Mouse (Mus musculus): ENCODE data around the gene Irf2bpl. TPM values are rescaled to one million over a fixed set of nuclear protein-coding genes. Genes with fewer than 3 reads are reported as not detected.

The Irf2bpl gene
- total and polyA plus RNA-seq, 3 experiments: 7.0 to 19.6 (median 12.1) TPM

DNA sequence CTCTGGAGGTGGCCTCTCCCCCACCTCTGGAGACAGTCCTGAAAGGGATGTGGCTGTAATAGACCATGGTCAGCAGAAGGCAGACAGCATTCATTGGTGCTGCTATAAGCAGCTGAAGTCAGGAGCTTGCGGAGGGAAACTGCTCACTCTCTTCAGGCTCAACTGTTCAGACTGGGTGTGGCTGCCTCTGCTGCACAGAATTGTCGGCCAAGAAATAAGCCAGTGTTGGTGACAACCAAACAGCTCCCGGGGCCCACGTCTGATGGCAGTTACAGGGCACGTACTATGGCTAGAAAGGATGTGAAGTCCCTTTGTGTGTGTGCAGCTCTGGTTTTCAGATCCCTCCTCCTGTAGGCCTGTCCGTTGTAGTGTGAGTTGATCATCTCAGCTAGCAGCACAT lies 30.2 kb upstream of the Irf2bpl start:
- no peaks in the 10 kb centered on the region for H3K79me2 ChIP-seq (replicated peaks; ENCODE audit: control insufficient read depth, extremely low read depth, insufficient read depth, poor library complexity, severe bottlenecking)
- peaks cover 3 to 17% of the 10 kb centered on the region in 2 experiments for H3K4me1 ChIP-seq (ENCODE audit: control insufficient read depth in 1 of 2, insufficient read depth in 2 of 2)
- no peaks in the 10 kb centered on the region for H3K36me3 ChIP-seq (replicated peaks in 1 of 2; ENCODE audit: control insufficient read depth in 1 of 2, insufficient read depth in 1 of 2, low read length in 1 of 2)
- in situ Hi-C loops (cut with MboI; ENCODE audit: low pct_ligation_motif_present, low pct_unique_long_range_greater_than_20kb, low sequenced_read_pairs): no loop called here
- TF ChIP-seq POLR2A (IDR thresholded peaks at IDR 0.05; ENCODE audit: low read depth, low read length) (no peak), KAT2A (IDR thresholded peaks at IDR 0.05; ENCODE audit: insufficient replicate concordance, low read length) (no peak), NRF1 (IDR thresholded peaks at IDR 0.05; ENCODE audit: low read depth, low read length) (no peak), PAX5 (IDR thresholded peaks at IDR 0.05; ENCODE audit: low read length) (no peak), ZKSCAN1 (IDR thresholded peaks at IDR 0.05; ENCODE audit: borderline replicate concordance, low read depth, low read length) (no peak), E2F4 (IDR thresholded peaks at IDR 0.05; ENCODE audit: insufficient replicate concordance, low read depth, low read length) (no peak), SMC3 (IDR thresholded peaks at IDR 0.05; ENCODE audit: low read depth, low read length) (no peak)
- no peaks in the 10 kb centered on the region for H3K27me3 ChIP-seq (replicated peaks)
- dilution Hi-C loops (cut with MboI; ENCODE audit: extremely low pct_ligation_motif_present, extremely low pct_unique_long_range_greater_than_20kb, low sequenced_read_pairs): no loop called here
- H3K4me3 ChIP-seq (replicated peaks in 1 of 3; ENCODE audit: low read depth in 2 of 3, low read length in 2 of 3, poor library complexity in 1 of 3): no peak overlapping the region
- DNase-seq (ENCODE audit: extremely low read depth): no peak
- H3K9me3 ChIP-seq (replicated peaks; ENCODE audit: low read length): no peaks in the 10 kb centered on the region
- no peak overlapping the region for H3K9ac ChIP-seq (ENCODE audit: insufficient read depth, low read depth)
- no peak overlapping the region for H3K4me2 ChIP-seq (ENCODE audit: insufficient read depth, low read depth, poor library complexity, severe bottlenecking)
- H3K27ac ChIP-seq (ENCODE audit: insufficient read depth, low read depth): no peak overlapping the region

DNA sequence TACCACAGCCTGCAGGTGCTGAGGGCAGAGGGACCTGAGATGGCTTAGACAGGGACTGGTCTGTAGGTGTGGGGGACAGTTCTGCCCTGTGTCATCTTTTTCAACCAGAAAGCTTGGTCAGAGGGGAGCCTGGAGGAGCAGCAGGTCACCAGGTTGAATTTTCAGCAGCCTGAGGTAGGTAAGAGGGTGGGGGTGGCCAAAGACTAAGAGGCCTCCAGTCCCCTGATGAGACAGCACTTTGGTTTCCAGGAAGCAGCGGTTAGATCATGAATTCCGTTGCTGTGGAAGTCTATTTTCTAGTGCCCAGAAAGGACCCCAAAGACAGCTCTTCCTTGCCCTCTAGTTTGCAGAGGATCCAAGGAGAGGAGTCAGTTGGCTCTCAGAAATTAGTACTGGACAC lies 29.8 kb upstream of the Irf2bpl start:
- no peak for TF ChIP-seq MAX (IDR thresholded peaks at IDR 0.05; ENCODE audit: low read length)
- in situ Hi-C loops (cut with MboI; ENCODE audit: low pct_ligation_motif_present, low pct_unique_long_range_greater_than_20kb, low sequenced_read_pairs) (no loop called here), dilution Hi-C loops (cut with MboI; ENCODE audit: extremely low pct_ligation_motif_present, extremely low pct_unique_long_range_greater_than_20kb, low sequenced_read_pairs) (no loop called here)
- H3K36me3 ChIP-seq (replicated peaks in 1 of 2; ENCODE audit: control insufficient read depth in 1 of 2, insufficient read depth in 1 of 2, low read length in 1 of 2): no peaks in the 10 kb centered on the region
- no peak overlapping the region for H3K4me2 ChIP-seq (ENCODE audit: insufficient read depth, low read depth, poor library complexity, severe bottlenecking)
- H3K27ac ChIP-seq (ENCODE audit: insufficient read depth, low read depth): no peak overlapping the region
- H3K4me3 ChIP-seq (replicated peaks in 1 of 3; ENCODE audit: low read depth in 2 of 3, low read length in 2 of 3, poor library complexity in 1 of 3): no peak overlapping the region
- no peaks in the 10 kb centered on the region for H3K79me2 ChIP-seq (replicated peaks; ENCODE audit: control insufficient read depth, extremely low read depth, insufficient read depth, poor library complexity, severe bottlenecking)
- DNase-seq (ENCODE audit: extremely low read depth): no peak
- H3K27me3 ChIP-seq (replicated peaks): no peaks in the 10 kb centered on the region
- H3K9me3 ChIP-seq (replicated peaks; ENCODE audit: low read length): no peaks in the 10 kb centered on the region
- H3K9ac ChIP-seq (ENCODE audit: insufficient read depth, low read depth): no peak overlapping the region
- H3K4me1 ChIP-seq (ENCODE audit: control insufficient read depth in 1 of 2, insufficient read depth in 2 of 2): peaks cover 3 to 17% of the 10 kb centered on the region in 2 experiments

DNA sequence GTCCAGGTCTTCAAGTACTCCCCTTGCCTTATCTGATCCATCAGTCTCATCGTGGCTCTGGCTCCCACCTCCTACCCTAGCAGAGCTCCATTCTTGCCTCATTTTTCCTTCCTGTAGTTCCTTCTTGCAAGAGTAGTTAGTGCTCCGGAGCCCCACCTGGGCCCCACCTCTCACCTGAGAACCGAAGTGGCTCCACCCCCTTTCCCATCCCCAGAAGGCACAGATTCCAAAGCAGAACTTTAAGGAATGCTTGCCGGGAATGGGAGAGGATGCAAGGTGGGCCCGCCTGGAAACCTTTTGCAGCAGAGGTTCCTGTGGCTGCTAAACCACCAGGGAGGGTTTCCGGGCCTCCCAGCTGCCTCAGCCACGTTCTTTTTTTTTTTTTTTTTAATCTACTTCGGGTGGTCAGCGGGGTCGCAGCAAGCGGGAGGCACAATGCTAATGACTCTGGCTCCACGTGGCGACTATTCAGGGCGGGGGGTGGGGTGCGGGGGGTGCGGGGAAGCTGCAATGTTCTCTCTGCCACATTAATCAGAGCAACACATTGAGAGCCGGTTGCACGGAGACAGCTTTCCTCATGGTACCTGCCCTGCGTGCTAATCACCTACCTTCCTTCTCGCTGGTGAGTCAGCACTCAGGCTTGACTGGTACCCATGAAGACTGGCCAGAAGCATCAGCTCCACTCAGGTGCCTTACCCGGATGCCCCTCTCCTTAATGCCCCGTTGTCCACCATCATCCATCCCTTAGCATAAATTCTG lies 27.9 kb upstream of the Irf2bpl start:
- H3K9ac ChIP-seq (ENCODE audit: insufficient read depth, low read depth): no peak overlapping the region
- H3K4me3 ChIP-seq (replicated peaks in 1 of 3; ENCODE audit: low read depth in 2 of 3, low read length in 2 of 3, poor library complexity in 1 of 3): no peak overlapping the region
- TF ChIP-seq ZKSCAN1 (IDR thresholded peaks at IDR 0.05; ENCODE audit: borderline replicate concordance, low read depth, low read length) (no peak), UBTF (IDR thresholded peaks at IDR 0.05; ENCODE audit: low read depth, low read length) (no peak), TCF12 (IDR thresholded peaks at IDR 0.05; ENCODE audit: low read depth, low read length) (no peak), ZC3H11A (IDR thresholded peaks at IDR 0.05; ENCODE audit: low read depth, low read length) (no peak), JUN (IDR thresholded peaks at IDR 0.05; ENCODE audit: insufficient read depth, low read depth, low read length) (no peak), JUND (conservative IDR thresholded peaks at IDR 0.05; ENCODE audit: low read depth, low read length) (no peak), ETS1 (conservative IDR thresholded peaks at IDR 0.05; ENCODE audit: low read depth, low read length) (no peak), CHD2 (IDR thresholded peaks at IDR 0.05; ENCODE audit: low read length) (no peak), BHLHE40 (IDR thresholded peaks at IDR 0.05; ENCODE audit: low read depth, low read length) (no peak), MAFK (IDR thresholded peaks at IDR 0.05; ENCODE audit: insufficient replicate concordance, low read length) (no peak), KAT2A (IDR thresholded peaks at IDR 0.05; ENCODE audit: insufficient replicate concordance, low read length) (no peak), RAD21 (IDR thresholded peaks at IDR 0.05; ENCODE audit: low read depth, low read length) (no peak), ZMIZ1 (IDR thresholded peaks at IDR 0.05; ENCODE audit: low read depth, low read length) (no peak)
- no peaks in the 10 kb centered on the region for H3K79me2 ChIP-seq (replicated peaks; ENCODE audit: control insufficient read depth, extremely low read depth, insufficient read depth, poor library complexity, severe bottlenecking)
- no peak for DNase-seq (ENCODE audit: extremely low read depth)
- peaks cover 3 to 17% of the 10 kb centered on the region in 2 experiments for H3K4me1 ChIP-seq (ENCODE audit: control insufficient read depth in 1 of 2, insufficient read depth in 2 of 2)
- no peak overlapping the region for H3K4me2 ChIP-seq (ENCODE audit: insufficient read depth, low read depth, poor library complexity, severe bottlenecking)
- H3K9me3 ChIP-seq (replicated peaks; ENCODE audit: low read length): no peaks in the 10 kb centered on the region
- no peaks in the 10 kb centered on the region for H3K27me3 ChIP-seq (replicated peaks)
- in situ Hi-C loops (cut with MboI; ENCODE audit: low pct_ligation_motif_present, low pct_unique_long_range_greater_than_20kb, low sequenced_read_pairs) (no loop called here), dilution Hi-C loops (cut with MboI; ENCODE audit: extremely low pct_ligation_motif_present, extremely low pct_unique_long_range_greater_than_20kb, low sequenced_read_pairs) (no loop called here)
- H3K27ac ChIP-seq (ENCODE audit: insufficient read depth, low read depth): no peak overlapping the region
- H3K36me3 ChIP-seq (replicated peaks in 1 of 2; ENCODE audit: control insufficient read depth in 1 of 2, insufficient read depth in 1 of 2, low read length in 1 of 2): no peaks in the 10 kb centered on the region

Data from CH12.LX (cell line).